Mouse (Mus musculus): ENCODE results near the gene Gnb1.
"Not testable (repeated sequence)": the region's sequence is repeated elsewhere in the genome, so short reads cannot be mapped to it uniquely, and the experiment has no call there.

Gnb1 gene

GRCm38 (mm10) chr4:155554880-155555279 is 63.7 kb downstream of the Gnb1 start:
- no peak for DNase-seq

- no peak for DNase-seq
Measured at GRCm38 (mm10) chr4:155555464-155555863, 64.3 kb downstream of the Gnb1 start.

GRCm38 (mm10) chr4:155559454-155559853 is 68.3 kb downstream of the Gnb1 start:
- DNase-seq = no peak

GRCm38 (mm10) chr4:155560932-155561331 is 69.8 kb downstream of the Gnb1 start:
- DNase-seq = no peak

GRCm38 (mm10) chr4:155561661-155562442 is 70.7 kb downstream of the Gnb1 start, which contains the start of gene Nadk:
Nadk (plus strand) TSS chr4:155562378.
- no peak for DNase-seq

- peak; percentile 52 for DNase-seq
Measured at GRCm38 (mm10) chr4:155562725-155563399, 71.7 kb downstream of the Gnb1 start.

- peak; percentile 99 for DNase-seq
Measured at GRCm38 (mm10) chr4:155563400-155564231, 72.5 kb downstream of the Gnb1 start.

GRCm38 (mm10) chr4:155564315-155565069 is 73.3 kb downstream of the Gnb1 start:
- peak; percentile 26 for DNase-seq

GRCm38 (mm10) chr4:155566555-155566954 is 75.4 kb downstream of the Gnb1 start:
- DNase-seq = no peak

- DNase-seq = peak; percentile 40
Measured at GRCm38 (mm10) chr4:155568170-155568569, 77.0 kb downstream of the Gnb1 start.

- no peak for DNase-seq
Measured at GRCm38 (mm10) chr4:155568632-155569370, 77.6 kb downstream of the Gnb1 start.

GRCm38 (mm10) chr4:155569818-155570217 is 78.7 kb downstream of the Gnb1 start:
- DNase-seq = no peak

GRCm38 (mm10) chr4:155570315-155570714 is 79.2 kb downstream of the Gnb1 start:
- DNase-seq = not testable (repeated sequence)

GRCm38 (mm10) chr4:155571442-155571841 is 80.3 kb downstream of the Gnb1 start:
- no peak for DNase-seq

- no peak for DNase-seq
Measured at GRCm38 (mm10) chr4:155573155-155573554, 82.0 kb downstream of the Gnb1 start.

GRCm38 (mm10) chr4:155573876-155574275 is 82.7 kb downstream of the Gnb1 start:
- no peak for DNase-seq

- no peak for DNase-seq
Measured at GRCm38 (mm10) chr4:155574931-155575330, 83.8 kb downstream of the Gnb1 start.

- no peak for DNase-seq
Measured at GRCm38 (mm10) chr4:155575521-155575920, 84.4 kb downstream of the Gnb1 start.

GRCm38 (mm10) chr4:155577132-155577531 is 86.0 kb downstream of the Gnb1 start:
- DNase-seq = no peak

- DNase-seq = no peak
Measured at GRCm38 (mm10) chr4:155577741-155578140, 86.6 kb downstream of the Gnb1 start.

GRCm38 (mm10) chr4:155578336-155579125 is 87.4 kb downstream of the Gnb1 start:
- no peak for DNase-seq

Data from thymus, postnatal 14 days (tissue).